Mouse (Mus musculus): Measurements from ENCODE around the gene Smarca2. TPM values are rescaled to one million over a fixed set of nuclear protein-coding genes. Genes with fewer than 3 reads are reported as not detected.

Gene Smarca2
- total and polyA plus RNA-seq, 2 experiments from 2014 or later, result 135 to 192 TPM

DNA sequence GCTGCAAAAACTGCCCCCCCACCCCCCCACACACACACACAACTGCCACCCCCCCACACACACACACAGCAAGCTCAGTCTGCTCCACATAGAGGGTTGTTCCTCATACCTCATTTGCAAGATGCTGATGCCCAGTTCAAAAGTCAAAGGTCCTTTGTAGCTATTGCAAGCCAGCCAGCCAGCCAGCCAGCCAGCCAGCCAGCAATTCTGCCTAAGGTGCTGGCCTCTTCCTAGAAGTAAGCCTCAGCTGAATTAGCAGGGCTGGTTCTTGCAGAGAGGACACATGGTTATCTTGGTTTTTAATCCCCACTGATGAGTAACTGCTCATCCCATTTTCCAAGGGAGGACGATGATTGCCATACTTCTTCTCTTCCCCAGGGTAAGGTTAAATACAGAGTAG, 24.8 kb upstream of the Smarca2 start:
- H3K9ac ChIP-seq, result no peak overlapping the region
- H3K4me1 ChIP-seq (ENCODE audit: insufficient read depth), result no peaks in the 10 kb centered on the region
- no peak for TF ChIP-seq CTCF (IDR thresholded peaks at IDR 0.05; ENCODE audit: low read depth)
- no peaks in the 10 kb centered on the region for H3K27me3 ChIP-seq (ENCODE audit: insufficient read depth, low read length)
- no peak overlapping the region for H3K27ac ChIP-seq (ENCODE audit: low read depth, low read length)
- 93% methylated on average over 1 of the region's 1 CpGs for WGBS
- no peaks in the 10 kb centered on the region for H3K9me3 ChIP-seq (ENCODE audit: low read length)
- no peak overlapping the region for H3K4me3 ChIP-seq (ENCODE audit: low read depth, low read length)
- ATAC-seq (no peak), DNase-seq (no peak)
- H3K36me3 ChIP-seq (ENCODE audit: insufficient read depth), result no peaks in the 10 kb centered on the region
- H3K4me2 ChIP-seq (ENCODE audit: low read depth), result no peak overlapping the region

DNA sequence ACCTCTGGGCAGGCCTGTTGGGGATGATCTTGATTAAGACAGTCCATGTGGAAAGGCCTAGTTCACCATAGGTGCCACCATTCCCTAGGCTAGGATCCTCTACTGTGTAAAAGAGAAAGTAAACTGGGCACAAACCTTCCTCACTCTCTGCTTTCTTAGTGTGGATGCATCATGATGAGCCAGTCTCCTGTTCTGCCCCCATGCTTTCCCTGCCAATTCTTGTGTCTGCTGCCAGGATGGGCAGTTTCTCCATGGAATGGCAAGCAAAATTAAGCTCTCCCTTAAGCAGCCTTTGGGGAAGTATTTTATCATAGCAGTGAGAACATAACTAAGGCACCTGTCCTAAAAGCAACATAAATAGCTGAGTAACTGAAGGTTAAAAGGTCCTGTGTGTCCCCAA, 10.2 kb upstream of the Smarca2 start:
- H3K9ac ChIP-seq, result no peak overlapping the region

DNA sequence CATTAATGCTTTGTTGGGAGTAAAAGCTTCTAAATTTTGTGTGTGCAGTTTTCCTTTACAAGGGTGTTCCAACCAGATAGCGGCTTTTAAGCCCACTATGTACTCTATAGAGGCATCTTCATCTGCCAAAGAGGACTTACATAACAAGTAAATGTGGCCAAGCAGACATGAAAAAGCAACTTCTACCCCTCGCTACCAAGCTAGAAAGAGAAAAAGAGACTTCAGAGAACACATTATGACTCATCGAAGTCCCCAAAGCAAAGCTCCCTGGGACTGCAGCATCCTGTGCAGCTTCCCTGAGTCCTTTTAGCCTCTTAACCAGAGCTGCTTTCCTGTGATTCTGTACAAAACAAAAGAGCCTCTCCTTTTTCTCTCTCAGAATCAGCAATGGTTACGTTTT, 3.4 kb upstream of the Smarca2 start:
- ATAC-seq (no peak), DNase-seq (peak; percentile 7)
- H3K4me1 ChIP-seq (ENCODE audit: insufficient read depth), result no peaks in the 10 kb centered on the region; the same call in 1 of the 2 replicates
- H3K9me3 ChIP-seq (ENCODE audit: low read length), result no peaks in the 10 kb centered on the region
- no peak for TF ChIP-seq CTCF (IDR thresholded peaks at IDR 0.05; ENCODE audit: low read depth)
- H3K36me3 ChIP-seq (ENCODE audit: insufficient read depth), result no peaks in the 10 kb centered on the region
- H3K9ac ChIP-seq, result no peak overlapping the region
- H3K27me3 ChIP-seq (ENCODE audit: insufficient read depth, low read length), result no peaks in the 10 kb centered on the region
- H3K4me3 ChIP-seq (ENCODE audit: low read depth, low read length), result no peak overlapping the region
- H3K4me2 ChIP-seq (ENCODE audit: low read depth), result no peak overlapping the region
- 61% methylated on average over 4 of the region's 4 CpGs for WGBS
- no peak overlapping the region for H3K27ac ChIP-seq (ENCODE audit: low read depth, low read length)

More for the DNA sequence above, 10.2 kb upstream of the Smarca2 start:
- Histone ChIP-seq H3K4me1 (ENCODE audit: insufficient read depth) (no peaks in the 10 kb centered on the region), H3K4me3 (ENCODE audit: low read depth, low read length) (no peak overlapping the region), H3K4me2 (ENCODE audit: low read depth) (no peak overlapping the region), H3K9me3 (ENCODE audit: low read length) (no peaks in the 10 kb centered on the region), H3K27me3 (ENCODE audit: insufficient read depth, low read length) (no peaks in the 10 kb centered on the region), H3K36me3 (ENCODE audit: insufficient read depth) (no peaks in the 10 kb centered on the region), H3K27ac (ENCODE audit: low read depth, low read length) (no peak overlapping the region)
- TF ChIP-seq CTCF (IDR thresholded peaks at IDR 0.05; ENCODE audit: low read depth), result no peak
- no peak for ATAC-seq
- DNase-seq, result no peak

DNA sequence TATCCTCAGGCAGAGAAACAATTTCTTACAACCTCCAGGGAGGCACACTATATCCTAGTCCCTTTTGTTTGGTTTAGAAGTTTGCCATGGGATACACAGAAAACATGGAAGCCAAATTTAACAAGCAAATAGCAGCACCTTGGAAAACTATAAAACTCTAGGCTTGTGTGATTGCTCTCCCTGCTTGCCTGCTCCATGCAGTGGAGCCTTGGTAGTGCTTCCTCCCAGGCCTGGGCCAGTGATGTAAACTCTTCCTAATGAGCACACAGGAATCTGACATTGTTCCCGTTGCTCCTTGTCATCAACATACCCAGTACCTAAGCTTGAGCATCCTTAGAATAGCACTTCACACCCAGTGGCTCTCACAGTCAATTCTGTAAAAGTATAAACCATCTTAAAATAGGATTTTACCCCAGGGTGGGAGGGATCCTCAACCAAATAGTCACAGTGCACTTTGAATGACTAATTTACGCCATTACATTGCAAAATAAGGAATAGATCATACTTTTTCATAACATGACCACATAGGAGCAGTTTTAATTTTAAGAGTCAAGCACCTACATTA, 1.5 kb upstream of the Smarca2 start:
- peak overlapping the region; percentile 63; the same call in 1 of the 2 replicates for H3K4me3 ChIP-seq (ENCODE audit: low read depth, low read length)
- peak overlapping the region; percentile 96; the same call in 1 of the 2 replicates for H3K4me2 ChIP-seq (ENCODE audit: low read depth)
- no peaks in the 10 kb centered on the region for H3K9me3 ChIP-seq (ENCODE audit: low read length)
- no peaks in the 10 kb centered on the region for H3K27me3 ChIP-seq (ENCODE audit: insufficient read depth, low read length)
- H3K9ac ChIP-seq, result peak overlapping the region; percentile 71; the same call in 1 of the 2 replicates
- DNase-seq (no peak), ATAC-seq (no peak)
- H3K4me1 ChIP-seq (ENCODE audit: insufficient read depth), result peaks cover 1% of the 10 kb centered on the region
- TF ChIP-seq CTCF (IDR thresholded peaks at IDR 0.05; ENCODE audit: low read depth), result no peak
- no peaks in the 10 kb centered on the region for H3K36me3 ChIP-seq (ENCODE audit: insufficient read depth)
- no peak overlapping the region; the same call in 1 of the 2 replicates for H3K27ac ChIP-seq (ENCODE audit: low read depth, low read length)
- 49% methylated on average over 2 of the region's 2 CpGs for WGBS

DNA sequence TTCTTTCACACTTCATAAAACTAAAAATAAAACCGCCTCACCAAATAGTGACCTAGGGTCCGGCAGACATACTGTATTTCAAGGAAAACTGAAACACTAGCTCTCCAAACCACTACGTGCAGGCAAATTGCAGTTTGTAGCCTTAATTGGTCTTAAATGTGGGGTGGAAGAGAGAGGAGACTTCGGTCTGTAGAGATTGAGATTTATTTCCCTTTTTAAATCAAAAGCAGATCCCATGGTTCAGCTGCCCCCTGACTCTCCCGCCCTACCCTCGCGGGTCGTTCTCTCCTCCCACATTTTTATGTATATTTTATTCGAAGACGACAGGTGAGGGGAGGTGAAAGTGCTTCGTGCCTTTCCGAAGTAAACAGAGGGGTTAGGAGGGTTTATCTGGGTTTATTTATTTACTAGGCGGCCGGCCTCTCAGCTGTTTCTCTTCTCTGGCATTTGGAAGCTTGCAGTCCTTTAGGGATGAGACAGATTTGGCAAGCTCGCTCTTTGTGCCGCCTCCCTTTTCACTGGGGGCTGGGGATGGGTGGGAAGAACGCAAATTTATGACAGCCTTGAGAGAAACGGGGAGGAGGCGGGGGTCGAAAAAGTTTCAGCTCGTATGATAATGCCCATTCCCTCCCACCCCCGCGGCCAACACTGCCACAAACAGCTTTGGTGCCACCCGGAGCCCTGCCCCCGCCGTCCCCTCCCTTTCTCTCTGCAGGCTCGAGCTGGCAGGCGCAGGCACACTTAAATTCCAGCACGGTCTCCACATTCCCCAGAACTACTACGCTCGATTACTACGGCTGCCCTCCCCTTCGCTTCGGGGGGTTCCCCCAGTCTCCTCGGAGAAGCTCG, 720 bp upstream of the Smarca2 start:
- TF ChIP-seq CTCF (IDR thresholded peaks at IDR 0.05; ENCODE audit: low read depth), result no peak
- no peaks in the 10 kb centered on the region for H3K27me3 ChIP-seq (ENCODE audit: insufficient read depth, low read length)
- no peak for DNase-seq
- H3K4me2 ChIP-seq (ENCODE audit: low read depth), result peak overlapping the region; percentile 96
- H3K27ac ChIP-seq (ENCODE audit: low read depth, low read length), result peak overlapping the region; percentile 97
- WGBS, result 4% methylated on average over 36 of the region's 36 CpGs
- H3K9me3 ChIP-seq (ENCODE audit: low read length), result no peaks in the 10 kb centered on the region
- peaks cover 4% of the 10 kb centered on the region for H3K4me1 ChIP-seq (ENCODE audit: insufficient read depth)
- peak overlapping the region; percentile 71 for H3K9ac ChIP-seq
- peak; percentile 65 for ATAC-seq
- H3K4me3 ChIP-seq (ENCODE audit: low read depth, low read length), result peak overlapping the region; percentile 63
- H3K36me3 ChIP-seq (ENCODE audit: insufficient read depth), result no peaks in the 10 kb centered on the region

DNA sequence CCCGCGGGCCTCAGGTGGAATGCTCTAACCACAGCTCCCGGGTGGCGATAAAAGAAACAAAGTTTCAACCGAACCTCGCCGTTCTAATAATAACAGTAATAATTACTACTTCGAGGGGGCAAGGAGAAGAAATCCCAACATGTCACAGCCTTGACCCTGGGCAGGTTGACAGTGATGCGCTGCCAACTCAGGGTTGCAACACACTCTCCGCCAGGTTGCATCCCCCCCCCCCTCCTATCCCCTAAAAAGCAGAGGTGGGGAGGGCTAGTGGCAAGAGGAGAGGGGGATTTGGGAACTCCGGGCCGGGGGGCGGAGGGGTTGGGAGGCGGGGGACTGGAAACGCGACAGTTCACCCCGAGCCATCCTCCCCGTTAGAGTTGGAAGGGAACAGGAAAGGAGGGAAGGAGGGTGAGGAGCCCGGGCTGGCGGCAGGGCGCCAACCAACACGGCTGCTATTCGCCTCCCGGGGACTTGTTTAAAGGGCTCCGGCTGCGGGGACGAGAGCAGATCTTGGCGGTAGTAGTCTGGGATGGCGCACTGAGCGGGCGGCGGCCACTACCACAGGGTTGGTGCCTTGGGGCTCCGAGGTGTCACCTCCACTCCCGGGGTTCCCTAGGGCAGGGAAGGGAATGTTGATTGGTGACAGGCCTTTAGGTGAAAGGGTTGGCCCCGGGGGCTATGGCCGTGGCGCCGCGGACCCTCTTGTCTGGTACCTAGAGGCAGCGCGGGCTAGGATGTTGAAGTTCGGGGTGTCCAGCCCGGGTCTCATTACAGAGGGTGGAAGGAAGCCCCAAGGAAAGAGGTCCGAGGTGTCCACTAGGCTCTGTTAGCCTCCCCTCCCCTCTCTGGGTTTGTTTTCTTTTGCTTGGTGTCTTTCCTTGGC, 829 bp downstream of the Smarca2 start:
- Histone ChIP-seq H3K36me3 (ENCODE audit: insufficient read depth) (no peaks in the 10 kb centered on the region), H3K9ac (peak overlapping the region; percentile 70), H3K4me1 (ENCODE audit: insufficient read depth) (peaks cover 4% of the 10 kb centered on the region), H3K4me2 (ENCODE audit: low read depth) (peak overlapping the region; percentile 96), H3K9me3 (ENCODE audit: low read length) (no peaks in the 10 kb centered on the region), H3K27me3 (ENCODE audit: insufficient read depth, low read length) (no peaks in the 10 kb centered on the region), H3K4me3 (ENCODE audit: low read depth, low read length) (peak overlapping the region; percentile 63), H3K27ac (ENCODE audit: low read depth, low read length) (peak overlapping the region; percentile 89)
- ATAC-seq (no peak), DNase-seq (peak; percentile 68)
- TF ChIP-seq CTCF (IDR thresholded peaks at IDR 0.05; ENCODE audit: low read depth), result no peak
- WGBS, result 2% methylated on average over 44 of the region's 44 CpGs

Data from forebrain, postnatal 0 days (tissue).